In the genomic region with DNA sequence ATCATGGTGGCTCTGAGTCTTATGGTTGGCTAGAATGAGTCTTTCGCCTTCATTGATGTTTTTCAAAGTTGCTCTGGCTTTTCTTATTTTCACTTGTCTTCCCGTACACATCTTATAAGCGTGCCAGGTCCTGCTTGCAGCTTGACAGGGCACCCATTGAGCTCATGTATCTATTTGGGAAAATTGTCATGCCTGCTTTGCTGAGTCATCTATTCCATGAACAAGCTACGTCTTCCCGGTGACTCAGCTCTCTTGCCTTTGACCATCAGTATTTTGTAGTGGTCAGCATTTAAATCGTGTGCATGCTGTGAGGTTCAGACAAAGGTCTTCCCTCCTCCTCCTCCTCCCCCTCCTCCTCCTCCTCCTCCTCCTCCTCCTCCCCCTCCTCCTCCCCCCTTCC, we compare ENCODE assay signal across 20 mouse cellular contexts. TPM values are rescaled to one million over a fixed set of nuclear protein-coding genes. Genes with fewer than 3 reads are reported as not detected.
DNase-seq lines count a peak whose midpoint lies in the region; ATAC-seq and TF ChIP-seq lines count a peak whose summit lies in the region.
"Had no signal": no experiment of that assay in that cellular context is flagged by ENCODE, and none has a peak within 500 bp of the region (broad histone marks: within the 10 kb centered on the region; RNA-seq: fewer than 3 reads in every experiment).

No protein-coding gene starts in this region.

- DNase-seq in adrenal gland, postnatal 14 days = peak; percentile 25
- DNase-seq in adrenal gland, postnatal 10 days = no peak
- DNase-seq in 416B (ENCODE audit: low read depth) (peak; percentile 74), ES-E14 (ENCODE audit: low read depth, low spot score) (no peak)
- peak; percentile 29 to 53 for DNase-seq in adrenal gland, postnatal 36 days
- no peak for DNase-seq in urinary bladder, postnatal 4 days (ENCODE audit: low spot score in 2 of 2)
- DNase-seq: cerebellum, adult 11 months; cerebellum, adult 8-10 months; cerebellum, postnatal 14 days; gastrocnemius, postnatal 36 days; heart, postnatal 14 days had no signal

- H3K4me2 ChIP-seq in intestine, embryonic 16.5 days (ENCODE audit: low read depth, low read length) = no peak overlapping the region
- H3K4me2 ChIP-seq: embryonic facial prominence, embryonic 15.5 days; forebrain, embryonic 15.5 days; heart, embryonic 11.5 days; heart, embryonic 15.5 days; hindbrain, embryonic 14.5 days; intestine, embryonic 15.5 days; kidney, embryonic 15.5 days had no signal

- no peaks in the 10 kb centered on the region for H3K27me3 ChIP-seq in intestine, embryonic 16.5 days (replicated peaks; ENCODE audit: control insufficient read depth, insufficient read depth, low read length)
- H3K27me3 ChIP-seq: forebrain, embryonic 15.5 days; heart, embryonic 15.5 days; intestine, embryonic 15.5 days; kidney, embryonic 15.5 days had no signal

- WGBS in intestine, embryonic 16.5 days = 77% methylated on average over 6 of the region's 6 CpGs

- no peaks in the 10 kb centered on the region for H3K36me3 ChIP-seq in ES-E14 (ENCODE audit: control insufficient read depth, insufficient read depth, low read length, poor library complexity, severe bottlenecking)
- no peaks in the 10 kb centered on the region for H3K36me3 ChIP-seq in intestine, embryonic 16.5 days (ENCODE audit: control insufficient read depth, insufficient read depth, low read length)
- H3K36me3 ChIP-seq: embryonic facial prominence, embryonic 15.5 days; forebrain, embryonic 15.5 days; heart, embryonic 15.5 days; intestine, embryonic 15.5 days; kidney, embryonic 15.5 days had no signal

- no peak overlapping the region for H3K27ac ChIP-seq in ES-E14 (ENCODE audit: insufficient read depth, low read depth, low read length, poor library complexity, severe bottlenecking)
- H3K27ac ChIP-seq in intestine, embryonic 16.5 days (ENCODE audit: low read length) = no peak overlapping the region
- H3K27ac ChIP-seq: embryonic facial prominence, embryonic 15.5 days; forebrain, embryonic 15.5 days; heart, embryonic 15.5 days; hindbrain, embryonic 14.5 days; intestine, embryonic 15.5 days; kidney, embryonic 15.5 days had no signal

- in situ Hi-C loops in ES-E14 (cut with MboI; ENCODE audit: low sequenced_read_pairs in 2 of 2, unreplicated experiment in 2 of 2) = loop anchor here (5.0 to 10.0 kb wide), 3 partner anchors 315 to 465 kb away; no protein-coding TSS in a partner anchor

- H3K4me3 ChIP-seq in ES-E14 (ENCODE audit: insufficient read depth in 1 of 2, low read depth in 1 of 2, low read length in 2 of 2, poor library complexity in 1 of 2, severe bottlenecking in 1 of 2) = no peak overlapping the region
- H3K4me3 ChIP-seq in intestine, embryonic 16.5 days (ENCODE audit: low read length) = no peak overlapping the region
- H3K4me3 ChIP-seq: embryonic facial prominence, embryonic 15.5 days; erythroblast, embryonic 14.5 days; forebrain, embryonic 15.5 days; heart, embryonic 15.5 days; intestine, embryonic 15.5 days; kidney, embryonic 15.5 days had no signal

- no peaks in the 10 kb centered on the region for H3K9me3 ChIP-seq in ES-E14 (ENCODE audit: control insufficient read depth, insufficient read depth, low read depth, low read length)
- H3K9me3 ChIP-seq in intestine, embryonic 16.5 days (ENCODE audit: control insufficient read depth, low read length) = no peaks in the 10 kb centered on the region
- H3K9me3 ChIP-seq: forebrain, embryonic 15.5 days; intestine, embryonic 15.5 days had no signal

- no peak for ATAC-seq in intestine, embryonic 16.5 days
- ATAC-seq: forebrain, embryonic 15.5 days; intestine, embryonic 15.5 days had no signal

- H3K9ac ChIP-seq in ES-E14 (ENCODE audit: insufficient read depth, low read depth, low read length, poor library complexity, severe bottlenecking) = no peak overlapping the region
- H3K9ac ChIP-seq in intestine, embryonic 16.5 days (ENCODE audit: low read depth, low read length) = no peak overlapping the region
- H3K9ac ChIP-seq: embryonic facial prominence, embryonic 15.5 days; forebrain, embryonic 15.5 days; heart, embryonic 15.5 days; hindbrain, embryonic 14.5 days; intestine, embryonic 15.5 days; kidney, embryonic 15.5 days had no signal

- H3K4me1 ChIP-seq in ES-E14 (ENCODE audit: control insufficient read depth in 2 of 2, insufficient read depth in 2 of 2, low read length in 2 of 2, poor library complexity in 1 of 2) = no peaks in the 10 kb centered on the region
- H3K4me1 ChIP-seq in intestine, embryonic 16.5 days (ENCODE audit: control insufficient read depth, insufficient read depth, low read length) = no peaks in the 10 kb centered on the region
- H3K4me1 ChIP-seq: embryonic facial prominence, embryonic 15.5 days; forebrain, embryonic 15.5 days; intestine, embryonic 15.5 days had no signal

TF ChIP-seq in ES-E14, 5 proteins besides CTCF, POLR2A, EP300 and RAD21:
- no peak for TF ChIP-seq HCFC1 (IDR thresholded peaks at IDR 0.05; ENCODE audit: borderline replicate concordance, insufficient read depth, low read length)
- TF ChIP-seq ZC3H11A (IDR thresholded peaks at IDR 0.05; ENCODE audit: borderline replicate concordance, low read depth, low read length) = no peak
- peak; percentile 86 for TF ChIP-seq MAFK (IDR thresholded peaks at IDR 0.05; ENCODE audit: insufficient read depth, low read depth, low read length)

RNA-seq across cellular contexts. Expression of gene Foxo3, which starts 22.9 kb away (rescaled TPM):
- 49.0 and 55.7 TPM in 2 replicates for total RNA-seq in adrenal gland, postnatal 14 days (2021)
- 10 to 100 TPM; 45.4 to 48.2 TPM for total RNA-seq in adrenal gland, postnatal 10 days (2021)
- total RNA-seq in ES-E14 (2012; rRNA removed) = 20.7 and 27.1 TPM in 2 replicates
- 10 to 100 TPM; 56.9 to 78.5 TPM for total RNA-seq in adrenal gland, postnatal 36 days (2021)
- polyA plus RNA-seq in intestine, embryonic 16.5 days (2015; fragmentation: Nextera tagmentation; extraction: Ambion mirVana) = 4.8 and 5.6 TPM in 2 replicates

Comparison
In these comparisons a context has a peak if more than half of its experiments do, and no peak if none do; other contexts are left out.
1. DNase-seq: peak in adrenal gland, postnatal 14 days (single experiment), 416B (single experiment) and adrenal gland, postnatal 36 days (2 of 2); none in adrenal gland, postnatal 10 days (single experiment), ES-E14 (single experiment) and urinary bladder, postnatal 4 days (0 of 2).